Mouse (Mus musculus): ENCODE measurements around the gene Cyp17a1. TPM values are rescaled to one million over a fixed set of nuclear protein-coding genes. Genes with fewer than 3 reads are reported as not detected.

Cyp17a1 gene
- not detected for polyA plus RNA-seq (2015; fragmentation: Illumina TruSeq; extraction: RNeasy Lipid Tissue Mini Kit (QIAGEN cat#74804); ENCODE audit: low read depth, low replicate concordance)

GRCm38 (mm10) chr19:46672766-46673418 lies at the start of gene Cyp17a1:
Cyp17a1 (minus strand) TSS chr19:46673172.

GRCm38 (mm10) chr19:46707296-46708151 lies 34.6 kb upstream of the Cyp17a1 start, which contains the start of gene As3mt:
As3mt (plus strand) TSS chr19:46707458.

GRCm38 (mm10) chr19:46689460-46690372 lies 16.7 kb upstream of the Cyp17a1 start, which contains the start of gene Borcs7:
Borcs7 (plus strand) TSS chr19:46689906.

Other genes starting within 250 kb of the Cyp17a1 start
- 36.8 TPM for gene Trim8, start 171.5 kb downstream of the Cyp17a1 start, polyA plus RNA-seq (2015; fragmentation: Illumina TruSeq; extraction: RNeasy Lipid Tissue Mini Kit (QIAGEN cat#74804); ENCODE audit: low read depth, low replicate concordance)
- 279 TPM for gene Arl3, start 100.0 kb downstream of the Cyp17a1 start, polyA plus RNA-seq (2015; fragmentation: Illumina TruSeq; extraction: RNeasy Lipid Tissue Mini Kit (QIAGEN cat#74804); ENCODE audit: low read depth, low replicate concordance)
- 3.7 TPM for gene Sfxn2, start 99.8 kb downstream of the Cyp17a1 start, polyA plus RNA-seq (2015; fragmentation: Illumina TruSeq; extraction: RNeasy Lipid Tissue Mini Kit (QIAGEN cat#74804); ENCODE audit: low read depth, low replicate concordance)
- gene Wbp1l, start 74.1 kb downstream of the Cyp17a1 start, polyA plus RNA-seq (2015; fragmentation: Illumina TruSeq; extraction: RNeasy Lipid Tissue Mini Kit (QIAGEN cat#74804); ENCODE audit: low read depth, low replicate concordance), result 18.6 TPM
- 23.9 TPM for gene Borcs7, start 16.7 kb upstream of the Cyp17a1 start, polyA plus RNA-seq (2015; fragmentation: Illumina TruSeq; extraction: RNeasy Lipid Tissue Mini Kit (QIAGEN cat#74804); ENCODE audit: low read depth, low replicate concordance)
- gene As3mt, start 34.3 kb upstream of the Cyp17a1 start, polyA plus RNA-seq (2015; fragmentation: Illumina TruSeq; extraction: RNeasy Lipid Tissue Mini Kit (QIAGEN cat#74804); ENCODE audit: low read depth, low replicate concordance), result 18.2 TPM
- 20.5 TPM for gene Cnnm2, start 88.4 kb upstream of the Cyp17a1 start, polyA plus RNA-seq (2015; fragmentation: Illumina TruSeq; extraction: RNeasy Lipid Tissue Mini Kit (QIAGEN cat#74804); ENCODE audit: low read depth, low replicate concordance)